Mouse (Mus musculus) embryonic facial prominence, embryonic 14.5 days (tissue): ENCODE measurements around the gene Col4a3. TPM values are rescaled to one million over a fixed set of nuclear protein-coding genes. Genes with fewer than 3 reads are reported as not detected.

Experiments used
- ATAC-seq: fragments of 200-750 bp; cut with Nextera tagmentation; 2 replicates; pipeline ENCODE4 v1.8.0; 2017; ENCODE audit warnings: low read depth, moderate number of reproducible peaks, moderate TSS enrichment
- DNase-seq: peaks from one replicate; pipeline ENCODE4 v3.0.0-alpha.2; 2015; ENCODE audit warnings: low spot score
- H3K27ac ChIP-seq: fragments of 300-500 bp; sonication (generic); replicated peaks from 2 replicates; pipeline ENCODE4 v1.5.1; 2014; ENCODE audit warnings: low read depth, mild to moderate bottlenecking, low read length, moderate library complexity
- H3K27me3 ChIP-seq: fragments of 300-500 bp; sonication (generic); replicated peaks from 2 replicates; pipeline ENCODE4 v1.6.1; 2014; ENCODE audit warnings: low read length; ENCODE audit not compliant: control insufficient read depth, insufficient read depth
- H3K36me3 ChIP-seq: fragments of 300-500 bp; sonication (generic); 2 replicates; pipeline ENCODE4 v1.6.1; 2014; ENCODE audit warnings: low read length, mixed read lengths; ENCODE audit not compliant: control insufficient read depth, insufficient read depth
- H3K4me1 ChIP-seq: fragments of 300-500 bp; sonication (generic); 2 replicates; pipeline ENCODE4 v1.6.1; 2014; ENCODE audit warnings: antibody characterized with exemption, low read length; ENCODE audit not compliant: control insufficient read depth, insufficient read depth
- H3K4me2 ChIP-seq: fragments of 300-500 bp; sonication (generic); 2 replicates; pipeline ENCODE4 v1.6.1; 2014; ENCODE audit warnings: low read depth, mild to moderate bottlenecking, low read length, moderate library complexity, mixed read lengths
- H3K4me3 ChIP-seq: fragments of 300-500 bp; sonication (generic); 2 replicates; pipeline ENCODE4 v1.5.1; 2014; ENCODE audit warnings: low read depth, mild to moderate bottlenecking, low read length
- H3K9ac ChIP-seq: fragments of 300-500 bp; sonication (generic); 2 replicates; pipeline ENCODE4 v1.6.1; 2014; ENCODE audit warnings: low read depth, mild to moderate bottlenecking, low read length, moderate library complexity, mixed read lengths
- H3K9me3 ChIP-seq: fragments of 300-500 bp; sonication (generic); 2 replicates; pipeline ENCODE4 v1.6.1; 2016; ENCODE audit warnings: low read length; ENCODE audit not compliant: control insufficient read depth
- WGBS: fragments of 180-500 bp; shearing (Covaris S2); extraction: QIAGEN DNeasy Blood & Tissue Kit; methylation state at CpG from one replicate; pipeline ENCODE4 v1.1.7; 2014; 5-methylcytosine and 5-hydroxymethylcytosine counted together
- polyA plus RNA-seq: library from polyadenylated mRNA; unstranded; fragments of >200 nt; fragmentation: Nextera tagmentation; extraction: Ambion mirVana; gene quantifications from 2 replicates; pipeline ENCODE4 v1.2.1, GENCODE M21; 2014

Col4a3 gene
- polyA plus RNA-seq, 1 experiment from 2014 or later = 0.24 TPM

GRCm38 (mm10) chr1:82663522-82663921, 76.8 kb downstream of the Col4a3 start:
- Histone ChIP-seq H3K4me2 (no peak overlapping the region), H3K9me3 (no peaks in the 10 kb centered on the region), H3K27me3 (no peaks in the 10 kb centered on the region), H3K36me3 (no peaks in the 10 kb centered on the region), H3K4me3 (no peak overlapping the region), H3K4me1 (no peaks in the 10 kb centered on the region), H3K27ac (no peak overlapping the region), H3K9ac (no peak overlapping the region)
- no peak for DNase-seq
- WGBS = 34% methylated on average over 2 of the region's 2 CpGs
- no peak for ATAC-seq

GRCm38 (mm10) chr1:82686328-82686727, 99.6 kb downstream of the Col4a3 start:
- no peak overlapping the region for H3K27ac ChIP-seq
- ATAC-seq = no peak
- WGBS = 75% methylated on average over 5 of the region's 5 CpGs

GRCm38 (mm10) chr1:82686866-82687265, 100.1 kb downstream of the Col4a3 start:
- ATAC-seq (no peak), DNase-seq (no peak)
- Histone ChIP-seq H3K4me1 (no peaks in the 10 kb centered on the region), H3K9me3 (no peaks in the 10 kb centered on the region), H3K9ac (no peak overlapping the region), H3K4me3 (no peak overlapping the region), H3K27ac (no peak overlapping the region), H3K4me2 (no peak overlapping the region), H3K36me3 (no peaks in the 10 kb centered on the region), H3K27me3 (no peaks in the 10 kb centered on the region)
- WGBS = 85% methylated on average over 2 of the region's 2 CpGs

More at GRCm38 (mm10) chr1:82686328-82686727, 99.6 kb downstream of the Col4a3 start:
- no peaks in the 10 kb centered on the region for H3K4me1 ChIP-seq
- no peak overlapping the region for H3K4me3 ChIP-seq
- no peaks in the 10 kb centered on the region for H3K9me3 ChIP-seq
- H3K36me3 ChIP-seq = no peaks in the 10 kb centered on the region
- no peak overlapping the region for H3K4me2 ChIP-seq
- H3K27me3 ChIP-seq = no peaks in the 10 kb centered on the region
- no peak overlapping the region for H3K9ac ChIP-seq
- DNase-seq = no peak

GRCm38 (mm10) chr1:82687931-82688330, 101.2 kb downstream of the Col4a3 start:
- no peak for ATAC-seq
- 86% methylated on average over 6 of the region's 6 CpGs for WGBS
- no peaks in the 10 kb centered on the region for H3K27me3 ChIP-seq

GRCm38 (mm10) chr1:82695915-82696314, 109.2 kb downstream of the Col4a3 start:
- no peaks in the 10 kb centered on the region for H3K4me1 ChIP-seq
- no peak overlapping the region for H3K27ac ChIP-seq
- no peak overlapping the region for H3K9ac ChIP-seq
- H3K27me3 ChIP-seq = no peaks in the 10 kb centered on the region
- no peak overlapping the region for H3K4me3 ChIP-seq
- DNase-seq (no peak), ATAC-seq (no peak)
- no peak overlapping the region for H3K4me2 ChIP-seq
- WGBS = 36% methylated on average over 3 of the region's 3 CpGs
- H3K9me3 ChIP-seq = no peaks in the 10 kb centered on the region
- H3K36me3 ChIP-seq = no peaks in the 10 kb centered on the region

More at GRCm38 (mm10) chr1:82687931-82688330, 101.2 kb downstream of the Col4a3 start:
- no peaks in the 10 kb centered on the region for H3K36me3 ChIP-seq
- no peaks in the 10 kb centered on the region for H3K9me3 ChIP-seq
- H3K4me2 ChIP-seq = no peak overlapping the region
- no peak for DNase-seq
- no peak overlapping the region for H3K4me3 ChIP-seq
- no peak overlapping the region for H3K9ac ChIP-seq
- H3K4me1 ChIP-seq = no peaks in the 10 kb centered on the region
- no peak overlapping the region for H3K27ac ChIP-seq

GRCm38 (mm10) chr1:82717816-82718512, 131.2 kb downstream of the Col4a3 start:
- Histone ChIP-seq H3K4me2 (no peak overlapping the region), H3K27ac (no peak overlapping the region), H3K9me3 (no peaks in the 10 kb centered on the region), H3K9ac (no peak overlapping the region), H3K4me3 (no peak overlapping the region), H3K36me3 (no peaks in the 10 kb centered on the region), H3K4me1 (no peaks in the 10 kb centered on the region), H3K27me3 (peaks cover 13% of the 10 kb centered on the region)
- DNase-seq (no peak), ATAC-seq (no peak)
- WGBS = 74% methylated on average over 9 of the region's 9 CpGs

GRCm38 (mm10) chr1:82724339-82725025, 137.8 kb downstream of the Col4a3 start, which contains the start of gene Mff:
Mff (plus strand) TSS chr1:82724890.
- H3K9ac ChIP-seq = peak within 1 kb of the TSS; percentile 98
- H3K4me2 ChIP-seq = peak within 1 kb of the TSS; percentile 94
- peaks cover 6% of the 10 kb centered on the region for H3K36me3 ChIP-seq
- no peaks in the 10 kb centered on the region for H3K9me3 ChIP-seq
- peaks cover 7% of the 10 kb centered on the region for H3K4me1 ChIP-seq
- peaks cover 23% of the 10 kb centered on the region for H3K27me3 ChIP-seq
- DNase-seq = peak; percentile 98
- H3K4me3 ChIP-seq = peak within 1 kb of the TSS; percentile 92
- peak; percentile 99 for ATAC-seq
- peak within 1 kb of the TSS; percentile 86 for H3K27ac ChIP-seq
- 15% methylated on average over 23 of the region's 38 CpGs for WGBS

- under 1% methylated on average over 29 of the region's 37 CpGs for WGBS
- DNase-seq (peak; percentile 79), ATAC-seq (peak; percentile 96)
- peaks cover 7% of the 10 kb centered on the region for H3K4me1 ChIP-seq
- H3K4me2 ChIP-seq = peak overlapping the region; percentile 94
- peaks cover 23% of the 10 kb centered on the region for H3K27me3 ChIP-seq
- peak overlapping the region; percentile 86 for H3K27ac ChIP-seq
- peaks cover 14% of the 10 kb centered on the region for H3K36me3 ChIP-seq
- peak overlapping the region; percentile 92 for H3K4me3 ChIP-seq
- no peaks in the 10 kb centered on the region for H3K9me3 ChIP-seq
- peak overlapping the region; percentile 98 for H3K9ac ChIP-seq
Measured at GRCm38 (mm10) chr1:82725026-82725874, 138.5 kb downstream of the Col4a3 start.
